In genomic region chr6:65043241-65043640, GRCm38 (mm10) we compare ENCODE assay signal across 8 mouse cellular contexts. TPM values are rescaled to one million over a fixed set of nuclear protein-coding genes. Genes with fewer than 3 reads are reported as not detected.
DNase-seq lines count a peak whose midpoint lies in the region; ATAC-seq and TF ChIP-seq lines count a peak whose summit lies in the region.

No protein-coding gene starts in this region.

- WGBS in heart, embryonic 15.5 days, result 9% methylated on average over 7 of the region's 7 CpGs
- 6% methylated on average over 7 of the region's 7 CpGs for WGBS in forebrain, embryonic 15.5 days
- WGBS in liver, embryonic 15.5 days (ENCODE audit: insufficient replicate concordance), result 8% methylated on average over 7 of the region's 7 CpGs

- TF ChIP-seq CTCF in G1E (IDR thresholded peaks at IDR 0.05; ENCODE audit: low read depth, low read length), result no peak

- H3K27me3 ChIP-seq in heart, embryonic 15.5 days, result no peaks in the 10 kb centered on the region
- H3K27me3 ChIP-seq in G1E (ENCODE audit: insufficient read depth, low read length), result no peaks in the 10 kb centered on the region
- H3K27me3 ChIP-seq in forebrain, embryonic 15.5 days, result no peaks in the 10 kb centered on the region
- H3K27me3 ChIP-seq in liver, embryonic 15.5 days, result no peaks in the 10 kb centered on the region

- 0 out of 2 replicates have a peak, but pooled peaks have one; percentile 10 for ATAC-seq in heart, embryonic 15.5 days (replicated peaks; ENCODE audit: insufficient number of reproducible peaks, insufficient read depth, low FRiP score, low read depth)
- ATAC-seq in G1E (ENCODE audit: extremely low read depth, insufficient number of reproducible peaks, low FRiP score, poor library complexity, severe bottlenecking), result no peak
- ATAC-seq in forebrain, embryonic 15.5 days (replicated peaks), result peak; percentile 7; the same call in 1 of the 2 replicates
- ATAC-seq in liver, embryonic 15.5 days (ENCODE audit: insufficient read depth), result no peak

- peaks cover 32% of the 10 kb centered on the region for H3K36me3 ChIP-seq in heart, embryonic 15.5 days
- peaks cover 25% of the 10 kb centered on the region for H3K36me3 ChIP-seq in G1E (replicated peaks)
- H3K36me3 ChIP-seq in forebrain, embryonic 15.5 days, result peaks cover 36% of the 10 kb centered on the region
- H3K36me3 ChIP-seq in liver, embryonic 15.5 days (replicated peaks), result peaks cover 31% of the 10 kb centered on the region

- H3K4me1 ChIP-seq in heart, embryonic 15.5 days (replicated peaks), result peaks cover 7% of the 10 kb centered on the region
- H3K4me1 ChIP-seq in G1E (ENCODE audit: insufficient read depth, low read depth, low read length), result peaks cover 3% of the 10 kb centered on the region; the same call in 1 of the 2 replicates
- H3K4me1 ChIP-seq in forebrain, embryonic 15.5 days, result peaks cover 18% of the 10 kb centered on the region
- H3K4me1 ChIP-seq in liver, embryonic 15.5 days (replicated peaks), result peaks cover 13% of the 10 kb centered on the region

- H3K4me2 ChIP-seq in heart, embryonic 15.5 days, result peak overlapping the region; percentile 77
- H3K4me2 ChIP-seq in forebrain, embryonic 15.5 days (replicated peaks), result peak overlapping the region; percentile 56
- peak overlapping the region; percentile 73 for H3K4me2 ChIP-seq in liver, embryonic 15.5 days

- H3K9ac ChIP-seq in heart, embryonic 15.5 days, result peak overlapping the region; percentile 88
- H3K9ac ChIP-seq in forebrain, embryonic 15.5 days (replicated peaks), result peak overlapping the region; percentile 98
- peak overlapping the region; percentile 79 for H3K9ac ChIP-seq in liver, embryonic 15.5 days

- intact Hi-C loops in heart, postnatal 36 days (cut with DNase I), result loop anchor here (10.0 kb wide), 1 partner anchor 1492 kb away; the partner anchor contains the start of gene Mad2l1

- no peaks in the 10 kb centered on the region for H3K9me3 ChIP-seq in heart, embryonic 15.5 days (replicated peaks)
- peaks cover 9% of the 10 kb centered on the region for H3K9me3 ChIP-seq in G1E (replicated peaks)
- no peaks in the 10 kb centered on the region for H3K9me3 ChIP-seq in forebrain, embryonic 15.5 days
- H3K9me3 ChIP-seq in liver, embryonic 15.5 days (replicated peaks), result no peaks in the 10 kb centered on the region

- no peak for DNase-seq in heart, postnatal 36 days
- DNase-seq in G1E (ENCODE audit: low spot score), result no peak
- DNase-seq in retina, embryonic 14.5 days (ENCODE audit: low spot score), result no peak
- DNase-seq in layer of hippocampus, postnatal 36 days, result no peak
- DNase-seq in layer of hippocampus, postnatal 25 days (ENCODE audit: extremely low spot score in 1 of 2, low spot score in 1 of 2), result no peak

- H3K27ac ChIP-seq in heart, embryonic 15.5 days, result peak overlapping the region; percentile 92
- peak overlapping the region; percentile 99 for H3K27ac ChIP-seq in forebrain, embryonic 15.5 days (replicated peaks)
- H3K27ac ChIP-seq in liver, embryonic 15.5 days (replicated peaks), result peak overlapping the region; percentile 84; the same call in 1 of the 2 replicates

- peak overlapping the region; percentile 74 for H3K4me3 ChIP-seq in heart, embryonic 15.5 days
- H3K4me3 ChIP-seq in G1E (ENCODE audit: low read depth, low read length), result peak overlapping the region; percentile 76
- peak overlapping the region; percentile 88 for H3K4me3 ChIP-seq in forebrain, embryonic 15.5 days
- H3K4me3 ChIP-seq in liver, embryonic 15.5 days (replicated peaks), result peak overlapping the region; percentile 85

RNA-seq across cellular contexts. Expression of gene Smarcad1, which starts 0.9 kb away (rescaled TPM):
- polyA plus RNA-seq in heart, embryonic 15.5 days (2015; fragmentation: Nextera tagmentation; extraction: Ambion mirVana), result 36.3 and 39.1 TPM in 2 replicates
- total RNA-seq in heart, postnatal 36 days (2021), result 10 to 100 TPM; 19.0 to 20.3 TPM
- total RNA-seq in G1E (2014; fragmentation: Nextera tagmentation) (41.6 and 46.8 TPM in 2 replicates), G1E (2017) (39.4 and 48.5 TPM in 2 replicates)
- polyA plus RNA-seq in G1E (2012), result 9.0 and 9.2 TPM in 2 replicates
- polyA plus RNA-seq in forebrain, embryonic 15.5 days (2015; fragmentation: Nextera tagmentation; extraction: Ambion mirVana), result 105 and 106 TPM in 2 replicates
- polyA plus RNA-seq in liver, embryonic 15.5 days (2015; fragmentation: Nextera tagmentation; extraction: Ambion mirVana), result 13.6 and 15.6 TPM in 2 replicates
- 10 to 100 TPM; 40.4 to 50.0 TPM for total RNA-seq in layer of hippocampus, postnatal 36 days (2021)
- total RNA-seq in layer of hippocampus, postnatal 25 days (2021), result 10 to 100 TPM; 37.4 to 43.4 TPM

Comparison
In these comparisons a context has a peak if more than half of its experiments do, and no peak if none do; other contexts are left out.
1. ATAC-seq: peak in heart, embryonic 15.5 days (single experiment) and forebrain, embryonic 15.5 days (single experiment); none in G1E (single experiment) and liver, embryonic 15.5 days (single experiment).
2. Peak in every context shown above with its lines, with median percentiles within 50 percentile points of each other: H3K27ac ChIP-seq, H3K4me2 ChIP-seq, H3K4me3 ChIP-seq and H3K9ac ChIP-seq.